Mouse (Mus musculus): Measurements from ENCODE around the gene Zfp169. TPM values are rescaled to one million over a fixed set of nuclear protein-coding genes. Genes with fewer than 3 reads are reported as not detected.

Gene Zfp169
- polyA plus RNA-seq, 1 experiment from 2014 or later = 5.8 TPM

- H3K4me1 ChIP-seq (ENCODE audit: control insufficient read depth, insufficient read depth, low read length) = peaks cover 15% of the 10 kb centered on the region; the same call in 1 of the 2 replicates
- H3K9ac ChIP-seq (replicated peaks; ENCODE audit: low read depth, low read length) = no peak overlapping the region
- H3K4me3 ChIP-seq (ENCODE audit: low read depth, low read length) = no peak overlapping the region
- no peak overlapping the region for H3K27ac ChIP-seq (ENCODE audit: low read depth, low read length)
- no peak overlapping the region for H3K4me2 ChIP-seq (ENCODE audit: low read depth, low read length)
- H3K9me3 ChIP-seq (ENCODE audit: control insufficient read depth, low read length) = no peaks in the 10 kb centered on the region
- no peaks in the 10 kb centered on the region for H3K36me3 ChIP-seq (ENCODE audit: control insufficient read depth, insufficient read depth, low read length)
- no peaks in the 10 kb centered on the region for H3K27me3 ChIP-seq (ENCODE audit: control insufficient read depth, insufficient read depth, low read length)
- WGBS = 90% methylated on average over 6 of the region's 6 CpGs
- ATAC-seq (ENCODE audit: low read depth) = no peak
Measured at GRCm38 (mm10) chr13:48547623-48548022, 34.4 kb upstream of the Zfp169 start.

GRCm38 (mm10) chr13:48546330-48546917 is 33.2 kb upstream of the Zfp169 start:
- Histone ChIP-seq H3K4me2 (ENCODE audit: low read depth, low read length) (peak overlapping the region; percentile 47), H3K9me3 (ENCODE audit: control insufficient read depth, low read length) (no peaks in the 10 kb centered on the region), H3K4me3 (ENCODE audit: low read depth, low read length) (peak overlapping the region; percentile 97), H3K36me3 (ENCODE audit: control insufficient read depth, insufficient read depth, low read length) (no peaks in the 10 kb centered on the region), H3K9ac (replicated peaks; ENCODE audit: low read depth, low read length) (peak overlapping the region; percentile 99), H3K27me3 (ENCODE audit: control insufficient read depth, insufficient read depth, low read length) (no peaks in the 10 kb centered on the region), H3K27ac (ENCODE audit: low read depth, low read length) (peak overlapping the region; percentile 99), H3K4me1 (ENCODE audit: control insufficient read depth, insufficient read depth, low read length) (peaks cover 18% of the 10 kb centered on the region; the same call in 1 of the 2 replicates)
- peak; percentile 98 for ATAC-seq (ENCODE audit: low read depth)
- under 1% methylated on average over 60 of the region's 72 CpGs for WGBS

- peak; percentile 84 for ATAC-seq (ENCODE audit: low read depth)
- peak overlapping the region; percentile 53 for H3K4me2 ChIP-seq (ENCODE audit: low read depth, low read length)
- H3K27me3 ChIP-seq (ENCODE audit: control insufficient read depth, insufficient read depth, low read length) = no peaks in the 10 kb centered on the region
- peaks cover 20% of the 10 kb centered on the region; the same call in 1 of the 2 replicates for H3K4me1 ChIP-seq (ENCODE audit: control insufficient read depth, insufficient read depth, low read length)
- H3K4me3 ChIP-seq (ENCODE audit: low read depth, low read length) = peak overlapping the region; percentile 97
- 0% methylated on average over 55 of the region's 72 CpGs for WGBS
- peak overlapping the region; percentile 99 for H3K27ac ChIP-seq (ENCODE audit: low read depth, low read length)
- no peaks in the 10 kb centered on the region for H3K36me3 ChIP-seq (ENCODE audit: control insufficient read depth, insufficient read depth, low read length)
- H3K9me3 ChIP-seq (ENCODE audit: control insufficient read depth, low read length) = no peaks in the 10 kb centered on the region
- H3K9ac ChIP-seq (replicated peaks; ENCODE audit: low read depth, low read length) = peak overlapping the region; percentile 99
Measured at GRCm38 (mm10) chr13:48545476-48546281, 32.4 kb upstream of the Zfp169 start.

- peak overlapping the region; percentile 53 for H3K4me2 ChIP-seq (ENCODE audit: low read depth, low read length)
- whole genome bisulfite sequencing = 58% methylated on average over 4 of the region's 4 CpGs
- H3K4me3 ChIP-seq (ENCODE audit: low read depth, low read length) = peak overlapping the region; percentile 97
- no peaks in the 10 kb centered on the region for H3K36me3 ChIP-seq (ENCODE audit: control insufficient read depth, insufficient read depth, low read length)
- no peak for ATAC-seq (ENCODE audit: low read depth)
- H3K27ac ChIP-seq (ENCODE audit: low read depth, low read length) = 0 out of 2 replicates have a peak overlapping the region, but pooled peaks have one; percentile 99
- H3K27me3 ChIP-seq (ENCODE audit: control insufficient read depth, insufficient read depth, low read length) = no peaks in the 10 kb centered on the region
- H3K9me3 ChIP-seq (ENCODE audit: control insufficient read depth, low read length) = no peaks in the 10 kb centered on the region
- H3K4me1 ChIP-seq (ENCODE audit: control insufficient read depth, insufficient read depth, low read length) = peaks cover 26% of the 10 kb centered on the region; the same call in 1 of the 2 replicates
- no peak overlapping the region; the same call in 1 of the 2 replicates for H3K9ac ChIP-seq (replicated peaks; ENCODE audit: low read depth, low read length)
Measured at GRCm38 (mm10) chr13:48544867-48545266, 31.6 kb upstream of the Zfp169 start.

GRCm38 (mm10) chr13:48544391-48544790 is 31.1 kb upstream of the Zfp169 start:
- Histone ChIP-seq H3K9ac (replicated peaks; ENCODE audit: low read depth, low read length) (no peak overlapping the region), H3K4me2 (ENCODE audit: low read depth, low read length) (peak overlapping the region; percentile 53), H3K36me3 (ENCODE audit: control insufficient read depth, insufficient read depth, low read length) (no peaks in the 10 kb centered on the region), H3K9me3 (ENCODE audit: control insufficient read depth, low read length) (no peaks in the 10 kb centered on the region), H3K27me3 (ENCODE audit: control insufficient read depth, insufficient read depth, low read length) (no peaks in the 10 kb centered on the region), H3K27ac (ENCODE audit: low read depth, low read length) (no peak overlapping the region), H3K4me1 (ENCODE audit: control insufficient read depth, insufficient read depth, low read length) (peaks cover 26% of the 10 kb centered on the region; the same call in 1 of the 2 replicates), H3K4me3 (ENCODE audit: low read depth, low read length) (peak overlapping the region; percentile 97; the same call in 1 of the 2 replicates)
- ATAC-seq (ENCODE audit: low read depth) = no peak

GRCm38 (mm10) chr13:48540488-48540887 is 27.2 kb upstream of the Zfp169 start:
- ATAC-seq (ENCODE audit: low read depth) = no peak
- no peak overlapping the region for H3K27ac ChIP-seq (ENCODE audit: low read depth, low read length)
- no peak overlapping the region for H3K4me3 ChIP-seq (ENCODE audit: low read depth, low read length)
- WGBS = 26% methylated on average over 1 of the region's 1 CpGs
- no peaks in the 10 kb centered on the region for H3K36me3 ChIP-seq (ENCODE audit: control insufficient read depth, insufficient read depth, low read length)
- H3K4me2 ChIP-seq (ENCODE audit: low read depth, low read length) = no peak overlapping the region
- peaks cover 26% of the 10 kb centered on the region; the same call in 1 of the 2 replicates for H3K4me1 ChIP-seq (ENCODE audit: control insufficient read depth, insufficient read depth, low read length)
- H3K27me3 ChIP-seq (ENCODE audit: control insufficient read depth, insufficient read depth, low read length) = no peaks in the 10 kb centered on the region
- no peaks in the 10 kb centered on the region for H3K9me3 ChIP-seq (ENCODE audit: control insufficient read depth, low read length)
- no peak overlapping the region for H3K9ac ChIP-seq (replicated peaks; ENCODE audit: low read depth, low read length)

GRCm38 (mm10) chr13:48533441-48533840 is 20.2 kb upstream of the Zfp169 start:
- Histone ChIP-seq H3K9me3 (ENCODE audit: control insufficient read depth, low read length) (no peaks in the 10 kb centered on the region), H3K4me2 (ENCODE audit: low read depth, low read length) (no peak overlapping the region), H3K27ac (ENCODE audit: low read depth, low read length) (no peak overlapping the region), H3K9ac (replicated peaks; ENCODE audit: low read depth, low read length) (no peak overlapping the region), H3K36me3 (ENCODE audit: control insufficient read depth, insufficient read depth, low read length) (no peaks in the 10 kb centered on the region), H3K4me1 (ENCODE audit: control insufficient read depth, insufficient read depth, low read length) (no peaks in the 10 kb centered on the region), H3K27me3 (ENCODE audit: control insufficient read depth, insufficient read depth, low read length) (no peaks in the 10 kb centered on the region), H3K4me3 (ENCODE audit: low read depth, low read length) (no peak overlapping the region)
- WGBS = 89% methylated on average over 5 of the region's 5 CpGs
- ATAC-seq (ENCODE audit: low read depth) = no peak

- ATAC-seq (ENCODE audit: low read depth) = no peak
- Histone ChIP-seq H3K4me2 (ENCODE audit: low read depth, low read length) (no peak overlapping the region), H3K36me3 (ENCODE audit: control insufficient read depth, insufficient read depth, low read length) (no peaks in the 10 kb centered on the region), H3K9me3 (ENCODE audit: control insufficient read depth, low read length) (no peaks in the 10 kb centered on the region), H3K27me3 (ENCODE audit: control insufficient read depth, insufficient read depth, low read length) (no peaks in the 10 kb centered on the region), H3K4me1 (ENCODE audit: control insufficient read depth, insufficient read depth, low read length) (no peaks in the 10 kb centered on the region), H3K27ac (ENCODE audit: low read depth, low read length) (no peak overlapping the region), H3K9ac (replicated peaks; ENCODE audit: low read depth, low read length) (no peak overlapping the region), H3K4me3 (ENCODE audit: low read depth, low read length) (no peak overlapping the region)
- 83% methylated on average over 2 of the region's 2 CpGs for WGBS
Measured at GRCm38 (mm10) chr13:48531448-48531847, 18.2 kb upstream of the Zfp169 start.

GRCm38 (mm10) chr13:48530685-48531084 is 17.4 kb upstream of the Zfp169 start:
- H3K36me3 ChIP-seq (ENCODE audit: control insufficient read depth, insufficient read depth, low read length) = no peaks in the 10 kb centered on the region
- ATAC-seq (ENCODE audit: low read depth) = no peak; the same call in 1 of the 2 replicates
- H3K9me3 ChIP-seq (ENCODE audit: control insufficient read depth, low read length) = no peaks in the 10 kb centered on the region
- no peak overlapping the region for H3K4me2 ChIP-seq (ENCODE audit: low read depth, low read length)
- H3K27me3 ChIP-seq (ENCODE audit: control insufficient read depth, insufficient read depth, low read length) = no peaks in the 10 kb centered on the region
- H3K9ac ChIP-seq (replicated peaks; ENCODE audit: low read depth, low read length) = no peak overlapping the region
- no peak overlapping the region for H3K4me3 ChIP-seq (ENCODE audit: low read depth, low read length)
- H3K4me1 ChIP-seq (ENCODE audit: control insufficient read depth, insufficient read depth, low read length) = no peaks in the 10 kb centered on the region
- WGBS = 73% methylated on average over 2 of the region's 2 CpGs
- no peak overlapping the region for H3K27ac ChIP-seq (ENCODE audit: low read depth, low read length)
